Mouse (Mus musculus) mouse trophoblast stem cell (cell line): ENCODE results near the gene Lrrn4cl.
"Not testable (repeated sequence)": the region's sequence is repeated elsewhere in the genome, so short reads cannot be mapped to it uniquely, and the experiment has no call there.

Experiments
- in situ Hi-C, 2 experiments: fragments of 300-500 bp; cut with MseI, MboI; formaldehyde crosslinking; loops; 2 replicates in 1 of 2; 3 replicates in 1 of 2; pipeline ENCODE4 v1.15.1; 2025

Gene Lrrn4cl

GRCm38 (mm10) chr19:8850402-8850901, at the start of gene Lrrn4cl:
Gene Lrrn4cl, plus strand, starts transcription at chr19:8850768.
- in situ Hi-C loops = loop anchor here in 1 of 2 experiments (10.0 kb wide), 1 partner anchor 254 kb away; no protein-coding TSS in a partner anchor

- in situ Hi-C loops = no loop called here
Observed at GRCm38 (mm10) chr19:8802130-8802821, 48.3 kb upstream of the Lrrn4cl start, which contains the start of gene Zbtb3. Gene Zbtb3, plus strand, starts transcription at chr19:8802555.

GRCm38 (mm10) chr19:8803204-8803780, 47.3 kb upstream of the Lrrn4cl start:
- in situ Hi-C loops = no loop called here

- in situ Hi-C loops = no loop called here
Observed at GRCm38 (mm10) chr19:8803879-8804660, 46.5 kb upstream of the Lrrn4cl start.

GRCm38 (mm10) chr19:8806810-8807209, 43.8 kb upstream of the Lrrn4cl start:
- in situ Hi-C loops = no loop called here

GRCm38 (mm10) chr19:8815812-8816211, 34.8 kb upstream of the Lrrn4cl start:
- in situ Hi-C loops = no loop called here

- in situ Hi-C loops = no loop called here
Observed at GRCm38 (mm10) chr19:8817001-8817400, 33.6 kb upstream of the Lrrn4cl start.

GRCm38 (mm10) chr19:8818301-8818798, 32.2 kb upstream of the Lrrn4cl start:
- in situ Hi-C loops = no loop called here

GRCm38 (mm10) chr19:8818801-8819595, 31.6 kb upstream of the Lrrn4cl start, which contains the start of gene Ttc9c:
Gene Ttc9c, minus strand, starts transcription at chr19:8819333.
- in situ Hi-C loops = no loop called here

GRCm38 (mm10) chr19:8819596-8820423, 30.8 kb upstream of the Lrrn4cl start, which contains the start of gene Hnrnpul2:
Gene Hnrnpul2, plus strand, starts transcription at chr19:8820010.
- in situ Hi-C loops = no loop called here

- in situ Hi-C loops = no loop called here
Observed at GRCm38 (mm10) chr19:8820424-8820956, 30.1 kb upstream of the Lrrn4cl start.

- in situ Hi-C loops = no loop called here
Observed at GRCm38 (mm10) chr19:8821146-8821545, 29.4 kb upstream of the Lrrn4cl start.

- in situ Hi-C loops = no loop called here
Observed at GRCm38 (mm10) chr19:8822696-8823095, 27.9 kb upstream of the Lrrn4cl start.

GRCm38 (mm10) chr19:8829660-8830059, 20.9 kb upstream of the Lrrn4cl start, which contains the start of gene AC129217.1:
Gene AC129217.1, plus strand, starts transcription at chr19:8829773.
- in situ Hi-C loops = no loop called here

GRCm38 (mm10) chr19:8830664-8831063, 19.9 kb upstream of the Lrrn4cl start:
- in situ Hi-C loops = no loop called here

GRCm38 (mm10) chr19:8831262-8831661, 19.3 kb upstream of the Lrrn4cl start:
- in situ Hi-C loops = no loop called here

GRCm38 (mm10) chr19:8832971-8833370, 17.6 kb upstream of the Lrrn4cl start:
- in situ Hi-C loops = no loop called here

GRCm38 (mm10) chr19:8836327-8836726, 14.2 kb upstream of the Lrrn4cl start:
- in situ Hi-C loops = not testable (repeated sequence)

GRCm38 (mm10) chr19:8837251-8837791, 13.2 kb upstream of the Lrrn4cl start, which contains the start of gene Bscl2:
Gene Bscl2, plus strand, starts transcription at chr19:8837467.
- in situ Hi-C loops = no loop called here
